Mouse (Mus musculus) hindbrain, embryonic 10.5 days (tissue): ENCODE measurements around the gene Gna12. TPM values are rescaled to one million over a fixed set of nuclear protein-coding genes. Genes with fewer than 3 reads are reported as not detected.

Experiments used
- DNase-seq: peaks from one replicate; pipeline ENCODE4 v3.0.0-alpha.2; 2017; ENCODE audit warnings: low spot score
- H3K27ac ChIP-seq: fragments of 300-500 bp; sonication (generic); 2 replicates; pipeline ENCODE4 v1.5.1; 2016; ENCODE audit warnings: mild to moderate bottlenecking, moderate library complexity
- H3K27me3 ChIP-seq: fragments of 300-500 bp; sonication (generic); 2 replicates; pipeline ENCODE4 v1.6.1; 2016; ENCODE audit warnings: mild to moderate bottlenecking; ENCODE audit not compliant: poor library complexity, insufficient read depth, severe bottlenecking
- H3K36me3 ChIP-seq: fragments of 300-500 bp; sonication (generic); 2 replicates; pipeline ENCODE4 v1.6.1; 2016; ENCODE audit warnings: mild to moderate bottlenecking, moderate library complexity
- H3K4me1 ChIP-seq: fragments of 300-500 bp; sonication (generic); replicated peaks from 2 replicates; pipeline ENCODE4 v1.6.1; 2016; ENCODE audit warnings: mild to moderate bottlenecking
- H3K4me3 ChIP-seq: fragments of 300-500 bp; sonication (generic); 2 replicates; pipeline ENCODE4 v1.5.1; 2016; ENCODE audit warnings: mild to moderate bottlenecking, moderate library complexity
- H3K9me3 ChIP-seq: fragments of 300-500 bp; sonication (generic); 2 replicates; pipeline ENCODE4 v1.6.1; 2016; ENCODE audit warnings: mild to moderate bottlenecking, moderate library complexity
- WGBS: fragments of 180-500 bp; shearing (Covaris S2); methylation state at CpG from one replicate; pipeline ENCODE4 v1.1.7; 2016; 5-methylcytosine and 5-hydroxymethylcytosine counted together
- polyA plus RNA-seq: library from polyadenylated mRNA; unstranded; fragments of >200 nt; fragmentation: Nextera tagmentation; extraction: Ambion mirVana; gene quantifications from 2 replicates; pipeline ENCODE4 v1.2.1, GENCODE M21; 2016

Gna12 gene
- polyA plus RNA-seq, 1 experiment from 2014 or later, result 11.3 TPM

- 90% methylated on average over 2 of the region's 2 CpGs for WGBS
- H3K4me1 ChIP-seq, result peaks cover 48% of the 10 kb centered on the region
- peaks cover 28% of the 10 kb centered on the region for H3K36me3 ChIP-seq
- H3K27ac ChIP-seq, result no peak overlapping the region
- H3K4me3 ChIP-seq, result no peak overlapping the region
- DNase-seq, result no peak
- no peaks in the 10 kb centered on the region for H3K9me3 ChIP-seq
- no peaks in the 10 kb centered on the region for H3K27me3 ChIP-seq
Observed at GRCm38 (mm10) chr5:140823386-140823785, 6.8 kb downstream of the Gna12 start.

GRCm38 (mm10) chr5:140821951-140822350, 8.3 kb downstream of the Gna12 start:
- H3K4me1 ChIP-seq, result peaks cover 34% of the 10 kb centered on the region
- H3K4me3 ChIP-seq, result no peak overlapping the region
- H3K36me3 ChIP-seq, result peaks cover 28% of the 10 kb centered on the region
- no peak overlapping the region for H3K27ac ChIP-seq
- no peaks in the 10 kb centered on the region for H3K9me3 ChIP-seq
- WGBS, result 94% methylated on average over 4 of the region's 4 CpGs
- DNase-seq, result no peak
- no peaks in the 10 kb centered on the region for H3K27me3 ChIP-seq

GRCm38 (mm10) chr5:140820539-140820938, 9.7 kb downstream of the Gna12 start:
- H3K9me3 ChIP-seq, result no peaks in the 10 kb centered on the region
- H3K27me3 ChIP-seq, result no peaks in the 10 kb centered on the region
- H3K4me1 ChIP-seq, result peaks cover 39% of the 10 kb centered on the region
- no peak for DNase-seq
- 66% methylated on average over 4 of the region's 4 CpGs for WGBS
- H3K27ac ChIP-seq, result 0 out of 2 replicates have a peak overlapping the region, but pooled peaks have one; percentile 8
- H3K4me3 ChIP-seq, result no peak overlapping the region
- H3K36me3 ChIP-seq, result peaks cover 20% of the 10 kb centered on the region

GRCm38 (mm10) chr5:140819594-140819993, 10.6 kb downstream of the Gna12 start:
- H3K27me3 ChIP-seq, result no peaks in the 10 kb centered on the region
- no peak for DNase-seq
- WGBS, result 76% methylated on average over 4 of the region's 4 CpGs
- H3K4me3 ChIP-seq, result no peak overlapping the region
- peaks cover 12% of the 10 kb centered on the region for H3K36me3 ChIP-seq
- H3K9me3 ChIP-seq, result no peaks in the 10 kb centered on the region
- H3K4me1 ChIP-seq, result peaks cover 48% of the 10 kb centered on the region
- H3K27ac ChIP-seq, result no peak overlapping the region

GRCm38 (mm10) chr5:140818482-140819076, 11.7 kb downstream of the Gna12 start:
- DNase-seq, result no peak
- Histone ChIP-seq H3K4me1 (peaks cover 58% of the 10 kb centered on the region), H3K9me3 (no peaks in the 10 kb centered on the region), H3K36me3 (peaks cover 4% of the 10 kb centered on the region), H3K4me3 (no peak overlapping the region), H3K27me3 (no peaks in the 10 kb centered on the region), H3K27ac (no peak overlapping the region)
- WGBS, result 84% methylated on average over 5 of the region's 5 CpGs

- no peak for DNase-seq
- no peaks in the 10 kb centered on the region for H3K36me3 ChIP-seq
- no peaks in the 10 kb centered on the region for H3K27me3 ChIP-seq
- H3K9me3 ChIP-seq, result no peaks in the 10 kb centered on the region
- no peak overlapping the region for H3K27ac ChIP-seq
- H3K4me3 ChIP-seq, result no peak overlapping the region
- H3K4me1 ChIP-seq, result peaks cover 70% of the 10 kb centered on the region
- WGBS, result 89% methylated on average over 6 of the region's 6 CpGs
Observed at GRCm38 (mm10) chr5:140816950-140817568, 13.2 kb downstream of the Gna12 start.

GRCm38 (mm10) chr5:140816008-140816407, 14.2 kb downstream of the Gna12 start:
- H3K4me1 ChIP-seq, result peaks cover 75% of the 10 kb centered on the region
- H3K36me3 ChIP-seq, result no peaks in the 10 kb centered on the region
- no peak overlapping the region for H3K4me3 ChIP-seq
- H3K27me3 ChIP-seq, result no peaks in the 10 kb centered on the region
- no peak overlapping the region for H3K27ac ChIP-seq
- DNase-seq, result no peak
- 90% methylated on average over 3 of the region's 3 CpGs for WGBS
- H3K9me3 ChIP-seq, result no peaks in the 10 kb centered on the region

GRCm38 (mm10) chr5:140815059-140815728, 15.0 kb downstream of the Gna12 start:
- WGBS, result 32% methylated on average over 9 of the region's 9 CpGs
- Histone ChIP-seq H3K4me3 (no peak overlapping the region), H3K27ac (peak overlapping the region; percentile 64), H3K4me1 (peaks cover 73% of the 10 kb centered on the region), H3K27me3 (no peaks in the 10 kb centered on the region), H3K9me3 (no peaks in the 10 kb centered on the region), H3K36me3 (no peaks in the 10 kb centered on the region)
- DNase-seq, result no peak

- no peak overlapping the region for H3K27ac ChIP-seq
- no peaks in the 10 kb centered on the region for H3K27me3 ChIP-seq
- DNase-seq, result no peak
- 55% methylated on average over 5 of the region's 5 CpGs for WGBS
- no peaks in the 10 kb centered on the region for H3K36me3 ChIP-seq
- H3K4me3 ChIP-seq, result no peak overlapping the region
- H3K4me1 ChIP-seq, result peaks cover 69% of the 10 kb centered on the region
- H3K9me3 ChIP-seq, result no peaks in the 10 kb centered on the region
Observed at GRCm38 (mm10) chr5:140814403-140814802, 15.8 kb downstream of the Gna12 start.

- no peaks in the 10 kb centered on the region for H3K27me3 ChIP-seq
- DNase-seq, result no peak
- no peak overlapping the region for H3K4me3 ChIP-seq
- H3K4me1 ChIP-seq, result peaks cover 62% of the 10 kb centered on the region
- no peaks in the 10 kb centered on the region for H3K9me3 ChIP-seq
- no peaks in the 10 kb centered on the region; the same call in 1 of the 2 replicates for H3K36me3 ChIP-seq
- H3K27ac ChIP-seq, result 0 out of 2 replicates have a peak overlapping the region, but pooled peaks have one; percentile 12
- WGBS, result 54% methylated on average over 4 of the region's 4 CpGs
Observed at GRCm38 (mm10) chr5:140812699-140813098, 17.5 kb downstream of the Gna12 start.

- no peak overlapping the region for H3K27ac ChIP-seq
- no peaks in the 10 kb centered on the region; the same call in 1 of the 2 replicates for H3K36me3 ChIP-seq
- no peaks in the 10 kb centered on the region for H3K9me3 ChIP-seq
- H3K4me3 ChIP-seq, result no peak overlapping the region
- H3K27me3 ChIP-seq, result no peaks in the 10 kb centered on the region
- DNase-seq, result no peak
- H3K4me1 ChIP-seq, result peaks cover 62% of the 10 kb centered on the region
- 71% methylated on average over 5 of the region's 5 CpGs for WGBS
Observed at GRCm38 (mm10) chr5:140812063-140812462, 18.2 kb downstream of the Gna12 start.

- no peak overlapping the region for H3K4me3 ChIP-seq
- H3K36me3 ChIP-seq, result no peaks in the 10 kb centered on the region; the same call in 1 of the 2 replicates
- no peak for DNase-seq
- H3K4me1 ChIP-seq, result peaks cover 65% of the 10 kb centered on the region
- 65% methylated on average over 2 of the region's 2 CpGs for WGBS
- no peak overlapping the region for H3K27ac ChIP-seq
- no peaks in the 10 kb centered on the region for H3K27me3 ChIP-seq
- H3K9me3 ChIP-seq, result no peaks in the 10 kb centered on the region
Observed at GRCm38 (mm10) chr5:140811390-140811789, 18.8 kb downstream of the Gna12 start.

- Histone ChIP-seq H3K27me3 (no peaks in the 10 kb centered on the region), H3K9me3 (no peaks in the 10 kb centered on the region), H3K36me3 (no peaks in the 10 kb centered on the region; the same call in 1 of the 2 replicates), H3K4me3 (no peak overlapping the region), H3K4me1 (peaks cover 25% of the 10 kb centered on the region), H3K27ac (no peak overlapping the region)
- no peak for DNase-seq
- WGBS, result 58% methylated on average over 2 of the region's 2 CpGs
Observed at GRCm38 (mm10) chr5:140806939-140807338, 23.3 kb downstream of the Gna12 start.
